Mouse (Mus musculus) ES-Bruce4 (cell line): ENCODE data around the gene Eps15. TPM values are rescaled to one million over a fixed set of nuclear protein-coding genes. Genes with fewer than 3 reads are reported as not detected.

Experiments used
- H3K27ac ChIP-seq: 2 replicates; pipeline ENCODE4 v1.5.1; 2012; ENCODE audit warnings: low read length, inconsistent platforms; ENCODE audit not compliant: insufficient read depth
- H3K27me3 ChIP-seq: 2 replicates; pipeline ENCODE4 v1.6.1; 2012; ENCODE audit warnings: mild to moderate bottlenecking, low read length, inconsistent platforms; ENCODE audit not compliant: control insufficient read depth, poor library complexity, insufficient read depth, severe bottlenecking
- H3K36me3 ChIP-seq: 2 replicates; pipeline ENCODE4 v1.6.1; 2012; ENCODE audit warnings: inconsistent platforms, mild to moderate bottlenecking, low read length, moderate library complexity; ENCODE audit not compliant: control insufficient read depth, poor library complexity, insufficient read depth, severe bottlenecking
- H3K4me1 ChIP-seq: one replicate; pipeline ENCODE4 v1.8.1; 2011; ENCODE audit warnings: low read length; ENCODE audit not compliant: control insufficient read depth, insufficient read depth
- H3K4me3 ChIP-seq: 2 replicates; pipeline ENCODE4 v1.5.1; 2011; ENCODE audit warnings: low read depth, mild to moderate bottlenecking, low read length
- H3K9ac ChIP-seq: 2 replicates; pipeline ENCODE4 v1.6.1; 2012; ENCODE audit warnings: low read depth, mild to moderate bottlenecking, inconsistent platforms; ENCODE audit not compliant: poor library complexity, severe bottlenecking
- H3K9me3 ChIP-seq: replicated peaks from 2 replicates; pipeline ENCODE4 v1.6.1; 2012; ENCODE audit warnings: mild to moderate bottlenecking, low read length, inconsistent platforms; ENCODE audit not compliant: control insufficient read depth, poor library complexity, insufficient read depth, severe bottlenecking
- CTCF ChIP-seq: IDR thresholded peaks from one replicate; pipeline ENCODE4 v1.8.1; 2011; ENCODE audit warnings: low read depth, low read length
- EP300 ChIP-seq: IDR thresholded peaks from 2 replicates; pipeline ENCODE4 v1.6.1; 2011; ENCODE audit warnings: low read depth, low read length; ENCODE audit not compliant: insufficient read depth
- POLR2A ChIP-seq: IDR thresholded peaks from one replicate; pipeline ENCODE4 v1.8.1; 2011; ENCODE audit warnings: low read length; ENCODE audit not compliant: insufficient read depth
- polyA plus RNA-seq: library from polyadenylated mRNA; stranded (reverse); fragments of >200 nt; gene quantifications from 2 replicates; pipeline ENCODE4 v1.2.4, GENCODE M21; 2011; ENCODE audit warnings: low read depth; ENCODE audit not compliant: missing spikeins, insufficient read depth, insufficient read length

Eps15 gene
- polyA plus RNA-seq, 1 experiment, result 47.1 TPM

DNA sequence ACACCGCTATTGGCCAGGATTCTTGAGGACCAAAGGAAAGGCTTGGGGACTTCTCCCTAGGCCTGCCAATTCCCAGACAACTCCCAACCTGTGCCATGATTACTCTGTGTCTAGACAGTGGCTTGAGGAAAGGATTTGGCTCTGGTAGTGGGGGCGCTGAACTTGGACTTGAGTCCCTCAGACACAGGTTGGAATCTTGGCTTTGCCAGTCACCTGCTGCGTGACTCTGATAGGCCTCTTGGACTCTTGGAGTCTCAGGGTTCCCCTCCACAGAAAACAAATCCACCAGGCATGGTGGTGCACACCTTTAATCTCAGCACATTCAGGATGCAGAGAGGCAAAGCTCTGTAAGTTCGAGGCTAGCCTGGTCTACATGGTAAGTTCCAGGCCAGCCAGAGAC is 139.5 kb downstream of the Eps15 start:
- Histone ChIP-seq H3K9ac (no peak overlapping the region), H3K9me3 (no peaks in the 10 kb centered on the region), H3K4me1 (peaks cover under 1% of the 10 kb centered on the region), H3K36me3 (no peaks in the 10 kb centered on the region), H3K27me3 (no peaks in the 10 kb centered on the region), H3K4me3 (no peak overlapping the region), H3K27ac (no peak overlapping the region)
- no peak for TF ChIP-seq CTCF
- TF ChIP-seq POLR2A, result no peak

DNA sequence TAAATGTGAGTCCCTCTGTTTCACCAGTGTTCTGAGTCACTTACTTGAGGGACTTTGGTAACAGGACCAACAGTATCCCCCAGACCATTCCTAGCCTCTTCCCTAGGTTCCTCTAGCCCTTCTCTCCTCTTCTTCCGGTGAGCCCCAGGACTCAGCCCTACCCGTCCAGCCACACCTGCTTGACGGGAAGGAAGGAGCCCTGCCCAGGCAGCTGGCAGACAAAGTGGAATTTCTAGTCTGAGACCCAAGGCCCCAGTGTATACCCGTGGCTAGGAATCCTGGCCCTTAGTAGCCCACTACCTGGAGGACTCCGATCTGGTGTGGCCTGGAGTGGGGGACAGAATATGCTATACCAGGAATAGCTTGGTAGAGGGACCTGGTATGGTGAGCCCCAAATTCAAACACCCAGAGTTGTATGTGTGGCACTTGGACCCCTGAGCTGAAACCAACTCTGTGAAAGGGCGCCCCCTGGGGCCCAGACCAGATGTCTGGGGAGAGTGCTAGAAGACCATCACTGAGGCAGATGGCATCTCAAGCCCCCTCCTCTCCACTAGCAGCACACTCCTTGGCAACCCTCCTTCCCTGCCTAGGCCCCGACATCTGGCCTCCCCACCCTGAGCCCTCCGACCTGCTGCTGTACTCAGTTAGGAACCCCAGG is 140.2 kb downstream of the Eps15 start:
- Histone ChIP-seq H3K4me1 (no peaks in the 10 kb centered on the region), H3K27me3 (no peaks in the 10 kb centered on the region), H3K4me3 (no peak overlapping the region), H3K27ac (no peak overlapping the region), H3K9ac (no peak overlapping the region), H3K9me3 (no peaks in the 10 kb centered on the region), H3K36me3 (no peaks in the 10 kb centered on the region)
- TF ChIP-seq EP300, result no peak
- no peak for TF ChIP-seq POLR2A
- peak; percentile 54 for TF ChIP-seq CTCF

DNA sequence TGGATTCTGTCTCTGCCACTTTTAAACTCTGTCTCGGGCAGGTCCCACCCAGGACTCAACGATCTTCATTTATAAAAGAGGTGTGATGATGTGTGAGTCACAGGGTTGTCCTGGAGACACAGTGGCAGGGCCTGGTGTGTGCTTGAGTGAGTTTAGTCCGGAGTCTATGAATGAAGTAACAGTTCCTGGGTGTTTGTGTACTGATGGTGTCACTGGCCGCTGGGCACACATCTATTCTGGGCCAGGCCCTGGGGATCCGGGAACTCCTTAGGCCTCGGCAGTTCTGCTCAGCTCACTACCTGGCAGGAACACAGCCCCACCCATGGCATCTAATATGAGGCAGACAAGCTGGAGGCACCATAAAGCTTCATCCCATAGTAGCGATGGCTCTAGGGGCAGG is 141.5 kb downstream of the Eps15 start:
- H3K9me3 ChIP-seq, result no peaks in the 10 kb centered on the region
- no peaks in the 10 kb centered on the region for H3K27me3 ChIP-seq
- no peaks in the 10 kb centered on the region for H3K36me3 ChIP-seq
- TF ChIP-seq POLR2A (no peak), EP300 (no peak), CTCF (no peak)
- H3K27ac ChIP-seq, result no peak overlapping the region
- no peak overlapping the region for H3K9ac ChIP-seq
- H3K4me3 ChIP-seq, result no peak overlapping the region
- no peaks in the 10 kb centered on the region for H3K4me1 ChIP-seq

DNA sequence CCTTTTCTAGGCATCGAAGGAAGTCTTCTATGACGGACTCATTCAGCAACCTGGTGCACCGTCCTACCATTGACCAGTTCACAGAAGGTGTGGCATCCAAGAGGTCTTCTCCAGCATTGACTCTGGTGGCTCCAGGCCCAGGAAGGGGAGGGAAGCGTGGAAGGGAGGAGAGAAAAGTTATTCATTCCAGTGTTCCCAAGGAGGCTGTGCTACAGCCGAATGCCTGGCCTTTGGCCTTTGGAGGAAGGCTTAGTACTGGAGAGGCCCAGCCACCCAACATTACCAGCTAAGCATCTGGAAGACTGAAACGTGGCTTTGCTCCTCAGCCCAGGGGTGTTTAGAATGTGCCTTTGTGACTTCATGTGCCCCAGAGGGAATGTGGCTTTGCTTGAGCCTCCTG is 142.4 kb downstream of the Eps15 start:
- H3K4me1 ChIP-seq, result no peaks in the 10 kb centered on the region
- no peak for TF ChIP-seq CTCF
- TF ChIP-seq POLR2A, result no peak
- no peak overlapping the region for H3K4me3 ChIP-seq
- no peaks in the 10 kb centered on the region for H3K9me3 ChIP-seq
- H3K27ac ChIP-seq, result no peak overlapping the region
- H3K27me3 ChIP-seq, result no peaks in the 10 kb centered on the region
- no peaks in the 10 kb centered on the region for H3K36me3 ChIP-seq
- no peak overlapping the region for H3K9ac ChIP-seq

DNA sequence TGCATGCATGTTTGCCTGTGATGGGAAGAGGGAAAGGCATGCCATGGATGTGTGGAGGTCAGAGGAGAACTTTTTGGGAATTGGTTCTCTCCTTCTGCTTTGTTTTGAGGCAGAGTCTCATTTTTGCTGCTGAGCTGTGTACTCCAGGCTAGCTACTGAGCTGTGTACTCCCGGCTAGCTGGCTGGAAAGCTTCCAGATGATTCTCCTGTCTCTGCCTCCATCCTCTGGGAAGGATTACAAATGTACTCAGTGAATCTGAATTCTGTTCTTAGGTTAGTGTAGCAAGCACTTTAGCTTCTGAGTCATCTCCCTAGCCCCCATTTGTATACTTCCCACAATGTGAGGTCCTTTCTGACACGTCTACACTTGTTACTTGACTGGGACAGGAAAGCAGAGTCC is 143.4 kb downstream of the Eps15 start:
- TF ChIP-seq EP300 (no peak), POLR2A (no peak), CTCF (no peak)
- Histone ChIP-seq H3K4me3 (no peak overlapping the region), H3K9me3 (no peaks in the 10 kb centered on the region), H3K36me3 (no peaks in the 10 kb centered on the region), H3K4me1 (no peaks in the 10 kb centered on the region), H3K27me3 (no peaks in the 10 kb centered on the region), H3K9ac (no peak overlapping the region), H3K27ac (no peak overlapping the region)

DNA sequence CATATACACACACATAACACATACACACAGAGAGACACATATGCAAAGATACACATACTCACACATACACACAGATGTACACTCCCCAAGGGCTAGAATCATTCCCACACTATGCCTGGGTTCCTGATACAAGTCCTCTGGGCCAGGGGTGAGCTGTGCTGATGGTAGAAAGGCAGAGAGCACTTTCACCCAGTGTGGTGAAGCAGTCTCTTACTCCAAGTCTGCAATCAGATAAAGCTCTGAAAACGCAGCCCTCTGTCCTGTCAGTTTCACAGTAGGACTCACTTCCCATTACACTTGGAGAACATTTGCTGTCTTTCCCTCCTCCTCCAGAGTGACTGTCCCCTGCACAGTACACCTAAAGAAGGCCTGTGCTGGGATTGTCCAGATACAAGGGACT is 147.0 kb downstream of the Eps15 start:
- Histone ChIP-seq H3K4me1 (no peaks in the 10 kb centered on the region), H3K27me3 (no peaks in the 10 kb centered on the region), H3K27ac (no peak overlapping the region), H3K9ac (no peak overlapping the region), H3K36me3 (no peaks in the 10 kb centered on the region), H3K4me3 (no peak overlapping the region), H3K9me3 (no peaks in the 10 kb centered on the region)
- TF ChIP-seq CTCF, result no peak
- no peak for TF ChIP-seq POLR2A
- no peak for TF ChIP-seq EP300
